13 mouse cellular contexts compared by ENCODE assay signal in the genomic region with DNA sequence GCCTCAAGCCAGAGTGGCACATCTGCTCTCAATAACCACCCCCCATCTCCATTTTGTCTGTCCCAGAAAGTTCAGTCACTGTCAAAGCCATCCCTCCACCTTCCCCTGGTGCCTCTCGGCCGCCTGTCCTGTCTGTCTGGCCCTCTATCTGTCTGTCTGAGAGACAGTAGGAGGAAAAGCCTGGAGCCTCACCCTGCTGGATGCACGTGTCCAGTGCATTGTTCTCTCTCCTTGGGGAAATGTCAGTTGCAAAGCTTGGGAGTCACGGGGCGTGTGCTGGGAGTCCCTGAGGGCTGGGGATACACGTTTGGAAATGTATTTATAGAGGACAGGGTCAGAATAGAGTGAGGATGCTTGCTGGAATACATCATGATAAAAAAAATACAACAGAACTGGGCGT. TPM values are rescaled to one million over a fixed set of nuclear protein-coding genes. Genes with fewer than 3 reads are reported as not detected.
DNase-seq lines count a peak whose midpoint lies in the region; ATAC-seq and TF ChIP-seq lines count a peak whose summit lies in the region.
"Had no signal": no experiment of that assay in that cellular context is flagged by ENCODE, and none has a peak within 500 bp of the region (broad histone marks: within the 10 kb centered on the region; RNA-seq: fewer than 3 reads in every experiment).

No protein-coding gene starts in this region.

- no peak overlapping the region for H3K4me2 ChIP-seq in lung, embryonic 14.5 days
- H3K4me2 ChIP-seq: hindbrain, embryonic 13.5 days; stomach, embryonic 15.5 days had no signal

- ATAC-seq in lung, embryonic 14.5 days (ENCODE audit: insufficient read depth), result no peak

- H3K27ac ChIP-seq in lung, embryonic 14.5 days (ENCODE audit: low read depth), result peak overlapping the region; percentile 74; the same call in 1 of the 2 replicates
- 0 out of 2 replicates have a peak overlapping the region, but pooled peaks have one; percentile 77 for H3K27ac ChIP-seq in heart, embryonic 10.5 days
- H3K27ac ChIP-seq: hindbrain, embryonic 13.5 days had no signal

- H3K4me1 ChIP-seq in lung, embryonic 14.5 days (ENCODE audit: insufficient read depth), result peaks cover 30% of the 10 kb centered on the region
- peaks cover 49% of the 10 kb centered on the region for H3K4me1 ChIP-seq in heart, embryonic 10.5 days

- H3K36me3 ChIP-seq in lung, embryonic 14.5 days (ENCODE audit: insufficient read depth), result no peaks in the 10 kb centered on the region
- H3K36me3 ChIP-seq in heart, embryonic 10.5 days, result no peaks in the 10 kb centered on the region
- H3K36me3 ChIP-seq: hindbrain, embryonic 13.5 days; stomach, embryonic 15.5 days had no signal

- DNase-seq in lung, embryonic 14.5 days, result peak; percentile 38
- no peak for DNase-seq in lung, postnatal 14 days
- DNase-seq in heart, embryonic 10.5 days (ENCODE audit: low spot score), result no peak
- DNase-seq in kidney, postnatal 14 days, result peak; percentile 48
- peak; percentile 2 for DNase-seq in naive thymus-derived CD4-positive, alpha-beta T cell, adult 2 months (ENCODE audit: low read depth)
- DNase-seq in urinary bladder, postnatal 10 days (ENCODE audit: low spot score), result no peak
- DNase-seq in embryo, embryonic 10.5 days (ENCODE audit: low spot score), result no peak
- DNase-seq: adrenal gland, postnatal 25 days; right cerebral cortex, postnatal 4 days; thymus, postnatal 25 days had no signal

- no peak overlapping the region for H3K9ac ChIP-seq in lung, embryonic 14.5 days
- H3K9ac ChIP-seq: hindbrain, embryonic 13.5 days; stomach, embryonic 15.5 days had no signal

- 64% methylated on average over 7 of the region's 7 CpGs for WGBS in lung, embryonic 14.5 days
- 63% methylated on average over 7 of the region's 7 CpGs for WGBS in heart, embryonic 10.5 days

- H3K27me3 ChIP-seq in lung, embryonic 14.5 days (ENCODE audit: insufficient read depth, low read length), result no peaks in the 10 kb centered on the region
- H3K27me3 ChIP-seq in heart, embryonic 10.5 days (ENCODE audit: insufficient read depth, poor library complexity, severe bottlenecking), result peaks cover 11% of the 10 kb centered on the region
- H3K27me3 ChIP-seq: megakaryocyte, embryonic 14.5 days; stomach, embryonic 15.5 days had no signal

- H3K9me3 ChIP-seq in lung, embryonic 14.5 days (ENCODE audit: low read depth, low read length), result no peaks in the 10 kb centered on the region
- no peaks in the 10 kb centered on the region for H3K9me3 ChIP-seq in heart, embryonic 10.5 days
- H3K9me3 ChIP-seq: hindbrain, embryonic 13.5 days; megakaryocyte, embryonic 14.5 days; stomach, embryonic 15.5 days had no signal

- no peak for TF ChIP-seq CTCF in lung, embryonic 14.5 days (IDR thresholded peaks at IDR 0.05; ENCODE audit: low read depth)

- no peak overlapping the region for H3K4me3 ChIP-seq in lung, embryonic 14.5 days (ENCODE audit: low read depth, low read length)
- H3K4me3 ChIP-seq in heart, embryonic 10.5 days, result no peak overlapping the region
- H3K4me3 ChIP-seq: hindbrain, embryonic 13.5 days; megakaryocyte, embryonic 14.5 days; stomach, embryonic 15.5 days had no signal

RNA-seq across cellular contexts. Expression of gene Cbx7, which starts 17.4 kb away (rescaled TPM):
- 2.3 TPM in 2 replicates for polyA plus RNA-seq in lung, embryonic 14.5 days (2014; fragmentation: Nextera tagmentation; extraction: Ambion mirVana)
- polyA plus RNA-seq in heart, embryonic 10.5 days (2016; fragmentation: Nextera tagmentation; extraction: Ambion mirVana), result 0.82 and 1.0 TPM in 2 replicates

Comparison
In these comparisons a context has a peak if more than half of its experiments do, and no peak if none do; other contexts are left out.
1. DNase-seq: peak in lung, embryonic 14.5 days (single experiment), kidney, postnatal 14 days (single experiment) and naive thymus-derived CD4-positive, alpha-beta T cell, adult 2 months (single experiment); none in lung, postnatal 14 days (single experiment), heart, embryonic 10.5 days (single experiment), urinary bladder, postnatal 10 days (single experiment) and embryo, embryonic 10.5 days (single experiment).